Comparison of ENCODE assay signal across 11 mouse cellular contexts in the genomic region with DNA sequence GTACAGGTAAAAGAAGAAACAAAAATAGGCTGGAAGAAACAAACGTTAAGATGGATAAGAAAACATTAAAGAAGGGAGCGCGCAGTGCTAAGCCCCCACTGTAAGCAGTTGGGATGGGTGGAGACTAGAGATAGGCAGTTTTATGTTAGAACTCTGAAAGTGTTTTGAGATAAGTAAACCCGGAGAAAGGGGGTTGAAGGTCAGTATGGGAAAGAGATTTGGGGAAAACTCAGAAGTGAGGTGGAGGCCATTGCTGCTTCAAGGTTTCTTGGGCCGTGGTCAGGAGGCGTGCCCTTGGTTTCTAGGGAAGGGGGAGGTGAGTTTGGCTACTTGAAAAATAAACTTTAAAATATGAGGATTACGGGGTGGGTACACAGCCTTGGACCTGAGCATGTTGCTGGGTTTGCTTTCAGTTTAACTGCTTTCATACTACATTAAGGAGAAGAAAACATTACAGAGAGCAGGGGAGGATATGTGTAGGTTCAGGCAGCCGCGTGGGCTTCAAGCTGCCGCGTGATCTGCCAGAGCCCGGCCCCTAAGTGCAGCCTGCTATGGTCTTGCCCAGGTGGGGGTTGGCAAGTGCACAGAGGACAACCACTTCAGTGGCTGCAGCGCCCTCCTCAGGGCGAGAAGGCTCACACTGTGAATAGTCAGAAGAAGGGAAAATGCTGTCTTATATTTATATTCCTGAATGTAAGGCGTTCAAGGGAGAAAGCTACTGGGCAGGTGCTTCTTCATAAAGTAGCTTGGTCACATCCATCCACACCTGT. TPM values are rescaled to one million over a fixed set of nuclear protein-coding genes. Genes with fewer than 3 reads are reported as not detected.
DNase-seq lines count a peak whose midpoint lies in the region; TF ChIP-seq lines count a peak whose summit lies in the region.
"Had no signal": no experiment of that assay in that cellular context is flagged by ENCODE, and none has a peak within 500 bp of the region (broad histone marks: within the 10 kb centered on the region; RNA-seq: fewer than 3 reads in every experiment).

No protein-coding gene starts in this region.

- 64% methylated on average over 15 of the region's 15 CpGs for WGBS in heart, embryonic 10.5 days

- H3K4me3 ChIP-seq in heart, embryonic 10.5 days = no peak overlapping the region
- no peak overlapping the region for H3K4me3 ChIP-seq in layer of hippocampus, adult 2 months

- H3K27me3 ChIP-seq in heart, embryonic 10.5 days (ENCODE audit: insufficient read depth, poor library complexity, severe bottlenecking) = no peaks in the 10 kb centered on the region

- H3K27ac ChIP-seq in heart, embryonic 10.5 days = no peak overlapping the region
- peak overlapping the region; percentile 63 for H3K27ac ChIP-seq in layer of hippocampus, adult 2 months
- H3K27ac ChIP-seq: macrophage had no signal

- H3K36me3 ChIP-seq in heart, embryonic 10.5 days = no peaks in the 10 kb centered on the region

- H3K9me3 ChIP-seq in heart, embryonic 10.5 days = no peaks in the 10 kb centered on the region

- peak; percentile 27 for DNase-seq in heart, postnatal 4 days
- no peak for DNase-seq in heart, embryonic 10.5 days (ENCODE audit: low spot score)
- DNase-seq in R1 (ENCODE audit: low read depth, low spot score) = peak; percentile 37
- DNase-seq in layer of hippocampus, adult 2 months (ENCODE audit: low spot score in 2 of 2) = peak; percentile 33 to 44
- DNase-seq in lung, postnatal 4 days = peak; percentile 24 to 47
- no peak for DNase-seq in urinary bladder, postnatal 36 days (ENCODE audit: low spot score in 2 of 2)
- no peak for DNase-seq in cerebellum, adult 9-10 months
- no peak for DNase-seq in heart, adult 8-10 months (ENCODE audit: low spot score)
- DNase-seq: heart, postnatal 10 days had no signal

- peaks cover 2% of the 10 kb centered on the region; the same call in 1 of the 2 replicates for H3K4me1 ChIP-seq in heart, embryonic 10.5 days

- TF ChIP-seq CTCF in layer of hippocampus, adult 2 months (conservative IDR thresholded peaks at IDR 0.05) = peak; percentile 65

RNA-seq across cellular contexts. Expression of a gene that starts 3.4 kb away (rescaled TPM):
- not detected for total RNA-seq in heart, postnatal 4 days (2021)
- polyA plus RNA-seq in heart, embryonic 10.5 days (2016; fragmentation: Nextera tagmentation; extraction: Ambion mirVana) = 0.44 and 0.59 TPM in 2 replicates
- not detected for total RNA-seq in layer of hippocampus, adult 2 months (2021)
- not detected for total RNA-seq in heart, adult 8-10 months (2022)
- total RNA-seq: heart, postnatal 10 days had no signal
- polyA plus RNA-seq: small intestine, adult 2 months had no signal

RNA-seq across cellular contexts. Expression of a gene that starts 41.7 kb away (rescaled TPM):
- 100 to 1,000 TPM in 1 of 2 experiments, 10 to 100 TPM in 1; 96.3 to 105 TPM for total RNA-seq in heart, postnatal 4 days (2021)
- polyA plus RNA-seq in heart, embryonic 10.5 days (2016; fragmentation: Nextera tagmentation; extraction: Ambion mirVana) = 121 and 152 TPM in 2 replicates
- total RNA-seq in layer of hippocampus, adult 2 months (2021) = 100 to 1,000 TPM; 230 to 241 TPM
- total RNA-seq in heart, adult 8-10 months (2022) = 10 to 100 TPM; 61.1 to 68.9 (median 65.8) TPM

RNA-seq across cellular contexts. Expression of a gene that starts 48.3 kb away (rescaled TPM):
- total RNA-seq in heart, postnatal 4 days (2021) = 10 to 100 TPM; 22.6 to 24.8 TPM
- 29.8 and 31.4 TPM in 2 replicates for polyA plus RNA-seq in heart, embryonic 10.5 days (2016; fragmentation: Nextera tagmentation; extraction: Ambion mirVana)
- total RNA-seq in layer of hippocampus, adult 2 months (2021) = 10 to 100 TPM; 95.8 to 96.4 TPM
- total RNA-seq in heart, adult 8-10 months (2022) = 10 to 100 TPM; 14.6 to 20.6 (median 19.2) TPM

RNA-seq across cellular contexts. Expression of a gene that starts 54.2 kb away (rescaled TPM):
- total RNA-seq in heart, postnatal 4 days (2021) = 100 to 1,000 TPM; 170 to 187 TPM
- 96.2 and 131 TPM in 2 replicates for polyA plus RNA-seq in heart, embryonic 10.5 days (2016; fragmentation: Nextera tagmentation; extraction: Ambion mirVana)
- total RNA-seq in layer of hippocampus, adult 2 months (2021) = 100 to 1,000 TPM; 211 to 212 TPM
- total RNA-seq in heart, adult 8-10 months (2022) = 100 to 1,000 TPM; 166 to 200 (median 185) TPM

Comparison
In these comparisons a context has a peak if more than half of its experiments do, and no peak if none do; other contexts are left out.
1. DNase-seq: peak in heart, postnatal 4 days (single experiment), R1 (single experiment), layer of hippocampus, adult 2 months (2 of 2) and lung, postnatal 4 days (2 of 2); none in heart, embryonic 10.5 days (single experiment), urinary bladder, postnatal 36 days (0 of 2), cerebellum, adult 9-10 months (single experiment) and heart, adult 8-10 months (single experiment).